Mouse (Mus musculus): ENCODE results near the gene Gna12.

DNA sequence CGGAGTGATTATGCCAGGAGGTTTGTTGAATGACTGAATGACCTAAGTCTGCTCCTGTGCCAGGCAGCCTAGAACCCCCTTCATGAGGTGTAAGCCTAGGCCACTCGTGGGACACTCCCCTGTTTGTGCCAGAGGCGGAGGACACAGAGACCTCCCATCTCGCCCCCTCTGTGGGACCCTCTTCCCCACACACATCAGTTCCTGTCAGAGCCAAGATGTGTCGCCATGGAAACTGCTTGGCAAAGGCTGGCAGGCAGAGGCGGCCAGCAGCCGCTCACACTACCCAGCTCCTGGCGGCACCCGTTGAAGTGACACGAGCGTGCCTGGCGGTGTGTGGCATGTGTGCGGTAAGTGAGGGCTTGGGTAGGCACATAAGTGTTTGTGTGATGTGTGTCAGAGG is 106.4 kb downstream of the Gna12 start, which contains the start of gene Amz1:
- TF ChIP-seq POLR2A (IDR thresholded peaks at IDR 0.05; ENCODE audit: low read depth, low read length) (no peak), CTCF (IDR thresholded peaks at IDR 0.05; ENCODE audit: extremely low read depth, insufficient read length, insufficient replicate concordance, low read depth, low read length) (no peak)
